Mouse (Mus musculus) limb, embryonic 11.5 days (tissue): ENCODE results near the gene Syt17. TPM values are rescaled to one million over a fixed set of nuclear protein-coding genes. Genes with fewer than 3 reads are reported as not detected.

Experiments used
- ATAC-seq: fragments of 200-750 bp; cut with Nextera tagmentation; 2 replicates; pipeline ENCODE4 v1.8.0; 2017; ENCODE audit warnings: low read depth; ENCODE audit not compliant: insufficient number of reproducible peaks, low FRiP score, low TSS enrichment
- DNase-seq: peaks from one replicate; pipeline ENCODE4 v3.0.0-alpha.2; 2015; ENCODE audit warnings: low spot score
- H3K27ac ChIP-seq: fragments of 300-500 bp; sonication (generic); replicated peaks from 2 replicates; pipeline ENCODE4 v1.5.1; 2014; ENCODE audit warnings: low read depth, mild to moderate bottlenecking, low read length
- H3K27me3 ChIP-seq: fragments of 300-500 bp; sonication (generic); 2 replicates; pipeline ENCODE4 v1.6.1; 2014; ENCODE audit warnings: mild to moderate bottlenecking, low read length, mixed read lengths; ENCODE audit not compliant: control insufficient read depth, insufficient read depth
- H3K36me3 ChIP-seq: fragments of 300-500 bp; sonication (generic); 2 replicates; pipeline ENCODE4 v1.6.1; 2014; ENCODE audit warnings: mild to moderate bottlenecking, low read length, moderate library complexity, mixed read lengths; ENCODE audit not compliant: control insufficient read depth, insufficient read depth
- H3K4me1 ChIP-seq: fragments of 300-500 bp; sonication (generic); 2 replicates; pipeline ENCODE4 v1.6.1; 2014; ENCODE audit warnings: low read length, mixed read lengths; ENCODE audit not compliant: control insufficient read depth, insufficient read depth
- H3K4me2 ChIP-seq: fragments of 300-500 bp; sonication (generic); 2 replicates; pipeline ENCODE4 v1.6.1; 2014; ENCODE audit warnings: low read depth, mild to moderate bottlenecking, moderate library complexity; ENCODE audit not compliant: severe bottlenecking
- H3K4me3 ChIP-seq: fragments of 300-500 bp; sonication (generic); 2 replicates; pipeline ENCODE4 v1.5.1; 2014; ENCODE audit warnings: low read depth, low read length
- H3K9ac ChIP-seq: fragments of 300-500 bp; sonication (generic); 2 replicates; pipeline ENCODE4 v1.6.1; 2014; ENCODE audit warnings: mild to moderate bottlenecking, low read length
- H3K9me3 ChIP-seq: fragments of 300-500 bp; sonication (generic); 2 replicates; pipeline ENCODE4 v1.6.1; 2016; ENCODE audit warnings: low read length; ENCODE audit not compliant: control insufficient read depth
- WGBS: fragments of 180-500 bp; shearing (Covaris S2); extraction: QIAGEN DNeasy Blood & Tissue Kit; methylation state at CpG from one replicate; pipeline ENCODE4 v1.1.7; 2014; 5-methylcytosine and 5-hydroxymethylcytosine counted together
- polyA plus RNA-seq: library from polyadenylated mRNA; unstranded; fragments of >200 nt; fragmentation: Nextera tagmentation; extraction: Ambion mirVana; gene quantifications from 2 replicates; pipeline ENCODE4 v1.2.1, GENCODE M21; 2014

Syt17 gene
- polyA plus RNA-seq, 1 experiment from 2014 or later = 1.5 TPM

DNA sequence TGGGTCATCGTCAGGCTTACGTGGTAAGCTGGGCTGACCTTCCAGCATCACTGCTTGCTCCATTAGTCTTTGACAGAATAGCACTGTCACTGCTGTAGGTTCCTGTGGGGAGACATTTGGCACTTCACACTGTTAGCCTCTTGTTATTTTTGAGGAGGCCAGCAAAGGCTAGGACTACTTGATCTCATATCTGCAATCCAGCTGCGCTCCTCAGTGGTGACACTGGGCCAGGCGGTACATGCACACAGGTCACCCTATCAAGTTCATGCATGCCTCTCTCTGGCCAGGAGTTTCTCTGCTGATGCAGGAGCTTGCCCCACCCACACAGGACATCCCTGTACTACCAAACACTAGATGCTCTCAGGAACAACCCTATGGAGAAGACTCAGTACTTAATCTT lies 71.4 kb downstream of the Syt17 start:
- no peaks in the 10 kb centered on the region for H3K36me3 ChIP-seq
- no peak overlapping the region for H3K4me3 ChIP-seq
- H3K9ac ChIP-seq = no peak overlapping the region
- H3K27me3 ChIP-seq = no peaks in the 10 kb centered on the region
- no peak for DNase-seq
- no peak for ATAC-seq
- H3K4me2 ChIP-seq = no peak overlapping the region
- no peak overlapping the region for H3K27ac ChIP-seq
- WGBS = 92% methylated on average over 4 of the region's 4 CpGs
- H3K4me1 ChIP-seq = no peaks in the 10 kb centered on the region
- no peaks in the 10 kb centered on the region for H3K9me3 ChIP-seq

DNA sequence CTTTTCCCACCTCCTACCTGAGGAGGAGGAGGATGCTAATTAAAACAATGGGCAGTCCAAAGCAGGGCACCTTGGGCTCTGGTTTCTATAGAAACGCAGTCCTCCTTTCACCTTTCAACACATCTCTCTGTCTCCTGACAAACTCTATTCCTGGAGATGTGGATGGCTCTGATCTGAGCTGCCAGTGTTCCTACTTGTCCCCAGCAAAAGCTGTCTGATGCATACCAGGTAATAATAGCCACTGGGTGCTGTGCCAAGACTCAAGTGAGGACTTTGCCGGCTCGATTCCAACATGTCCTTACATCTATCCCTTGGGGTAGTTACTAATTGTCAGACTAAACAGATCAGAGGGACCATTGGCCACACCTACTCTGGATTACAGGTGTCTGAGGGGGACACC lies 72.7 kb downstream of the Syt17 start:
- Histone ChIP-seq H3K9ac (no peak overlapping the region), H3K27me3 (no peaks in the 10 kb centered on the region), H3K36me3 (no peaks in the 10 kb centered on the region), H3K4me1 (no peaks in the 10 kb centered on the region), H3K27ac (no peak overlapping the region), H3K9me3 (no peaks in the 10 kb centered on the region), H3K4me3 (no peak overlapping the region), H3K4me2 (no peak overlapping the region)
- WGBS = 87% methylated on average over 3 of the region's 3 CpGs
- no peak for DNase-seq
- no peak for ATAC-seq

DNA sequence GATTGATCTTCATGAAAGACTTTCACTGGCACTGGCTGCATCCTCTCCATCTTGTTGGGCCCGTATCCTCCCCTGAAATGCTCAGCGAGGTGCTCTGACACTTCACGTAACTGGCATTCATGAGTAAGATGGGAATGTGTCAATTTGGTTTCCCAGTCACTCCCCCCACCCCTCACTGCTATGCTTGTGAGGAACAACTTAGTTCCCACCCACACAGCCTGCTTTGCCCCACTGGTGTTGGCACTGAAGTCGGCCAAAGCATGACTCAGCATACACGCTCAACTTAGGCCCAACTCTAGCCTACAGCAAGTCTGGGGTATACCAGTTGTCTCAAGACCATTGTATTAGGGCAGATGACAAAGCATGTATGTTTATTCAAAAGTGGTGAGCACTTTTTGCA lies 76.7 kb downstream of the Syt17 start:
- no peaks in the 10 kb centered on the region for H3K4me1 ChIP-seq
- no peaks in the 10 kb centered on the region for H3K9me3 ChIP-seq
- ATAC-seq = no peak
- H3K27ac ChIP-seq = no peak overlapping the region
- H3K27me3 ChIP-seq = no peaks in the 10 kb centered on the region
- DNase-seq = no peak
- no peak overlapping the region for H3K4me2 ChIP-seq
- 93% methylated on average over 5 of the region's 5 CpGs for WGBS
- no peak overlapping the region for H3K4me3 ChIP-seq
- no peak overlapping the region for H3K9ac ChIP-seq
- no peaks in the 10 kb centered on the region for H3K36me3 ChIP-seq

DNA sequence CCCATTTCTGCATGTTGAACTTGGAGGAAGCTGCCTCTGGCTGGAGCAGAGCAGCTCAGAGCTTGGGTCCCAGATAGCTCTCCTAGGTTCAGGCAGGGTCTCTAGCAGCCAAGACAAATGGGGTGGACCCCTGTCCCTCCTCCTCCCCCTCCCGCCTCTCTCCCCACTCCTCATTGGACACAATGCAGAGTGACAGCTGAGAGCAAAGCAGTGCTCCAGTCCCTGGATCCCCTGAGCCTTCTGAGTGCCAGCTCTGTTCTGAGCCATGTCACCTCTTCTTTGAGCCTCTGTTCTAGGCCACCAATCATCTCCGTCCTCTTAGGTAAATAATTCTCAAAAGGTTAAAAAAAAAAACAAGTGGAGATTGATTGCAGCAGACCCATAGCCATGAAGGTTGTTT lies 78.3 kb downstream of the Syt17 start:
- H3K4me2 ChIP-seq = no peak overlapping the region
- no peaks in the 10 kb centered on the region for H3K36me3 ChIP-seq
- H3K4me3 ChIP-seq = no peak overlapping the region
- H3K9me3 ChIP-seq = no peaks in the 10 kb centered on the region
- peaks cover 11% of the 10 kb centered on the region; the same call in 1 of the 2 replicates for H3K4me1 ChIP-seq
- no peaks in the 10 kb centered on the region for H3K27me3 ChIP-seq
- no peak overlapping the region for H3K27ac ChIP-seq
- ATAC-seq (no peak), DNase-seq (no peak)
- 62% methylated on average over 2 of the region's 2 CpGs for whole genome bisulfite sequencing
- H3K9ac ChIP-seq = no peak overlapping the region

DNA sequence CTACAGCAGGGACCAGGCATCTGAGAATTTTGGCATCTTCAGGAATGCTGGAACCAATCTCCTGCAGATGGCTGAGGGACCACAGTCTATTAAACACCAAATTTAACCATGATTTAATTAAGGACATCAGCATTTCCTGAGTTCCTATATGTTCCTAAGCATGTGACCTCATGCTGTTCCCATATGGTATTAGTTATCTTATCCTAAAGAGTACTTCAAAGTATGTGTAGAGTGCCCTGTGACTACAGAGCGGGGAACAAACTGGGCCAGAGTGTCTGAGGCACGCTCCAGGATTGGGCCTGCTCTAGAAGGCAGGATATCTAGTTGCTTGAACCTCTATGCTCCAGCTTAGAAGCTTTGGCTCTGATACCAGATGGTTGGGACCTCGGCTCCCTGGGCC lies 82.1 kb downstream of the Syt17 start:
- Histone ChIP-seq H3K27me3 (no peaks in the 10 kb centered on the region), H3K9me3 (no peaks in the 10 kb centered on the region), H3K4me1 (peaks cover 21% of the 10 kb centered on the region), H3K4me3 (no peak overlapping the region), H3K36me3 (no peaks in the 10 kb centered on the region), H3K27ac (no peak overlapping the region; the same call in 1 of the 2 replicates), H3K4me2 (no peak overlapping the region), H3K9ac (no peak overlapping the region)
- ATAC-seq (peak; percentile 48; the same call in 1 of the 2 replicates), DNase-seq (peak; percentile 24)
- 35% methylated on average over 3 of the region's 3 CpGs for WGBS

DNA sequence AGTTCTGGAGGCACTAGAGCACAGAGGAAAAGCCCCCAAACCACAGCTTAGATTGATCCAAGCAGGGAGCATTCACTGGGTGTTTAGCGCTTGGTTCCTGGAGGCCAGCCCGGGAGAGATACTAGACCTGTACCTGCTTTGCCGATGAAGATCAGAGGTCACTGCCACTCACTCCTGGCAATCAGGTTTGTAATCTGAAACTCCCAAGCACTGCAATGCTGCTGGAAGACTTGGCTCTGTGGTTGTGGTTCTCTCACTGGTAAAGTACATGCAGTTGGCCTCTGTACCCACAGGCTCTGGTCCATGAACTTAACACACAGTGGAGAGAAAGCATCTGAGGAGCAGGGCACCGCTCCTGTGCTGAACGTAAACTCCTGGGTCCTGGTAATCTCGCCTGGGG lies 82.8 kb downstream of the Syt17 start:
- 52% methylated on average over 6 of the region's 6 CpGs for WGBS
- Histone ChIP-seq H3K36me3 (no peaks in the 10 kb centered on the region), H3K9me3 (no peaks in the 10 kb centered on the region), H3K4me1 (peaks cover 21% of the 10 kb centered on the region), H3K4me2 (no peak overlapping the region), H3K4me3 (no peak overlapping the region), H3K27me3 (no peaks in the 10 kb centered on the region), H3K27ac (no peak overlapping the region), H3K9ac (no peak overlapping the region)
- peak; percentile 20 for DNase-seq
- no peak for ATAC-seq

DNA sequence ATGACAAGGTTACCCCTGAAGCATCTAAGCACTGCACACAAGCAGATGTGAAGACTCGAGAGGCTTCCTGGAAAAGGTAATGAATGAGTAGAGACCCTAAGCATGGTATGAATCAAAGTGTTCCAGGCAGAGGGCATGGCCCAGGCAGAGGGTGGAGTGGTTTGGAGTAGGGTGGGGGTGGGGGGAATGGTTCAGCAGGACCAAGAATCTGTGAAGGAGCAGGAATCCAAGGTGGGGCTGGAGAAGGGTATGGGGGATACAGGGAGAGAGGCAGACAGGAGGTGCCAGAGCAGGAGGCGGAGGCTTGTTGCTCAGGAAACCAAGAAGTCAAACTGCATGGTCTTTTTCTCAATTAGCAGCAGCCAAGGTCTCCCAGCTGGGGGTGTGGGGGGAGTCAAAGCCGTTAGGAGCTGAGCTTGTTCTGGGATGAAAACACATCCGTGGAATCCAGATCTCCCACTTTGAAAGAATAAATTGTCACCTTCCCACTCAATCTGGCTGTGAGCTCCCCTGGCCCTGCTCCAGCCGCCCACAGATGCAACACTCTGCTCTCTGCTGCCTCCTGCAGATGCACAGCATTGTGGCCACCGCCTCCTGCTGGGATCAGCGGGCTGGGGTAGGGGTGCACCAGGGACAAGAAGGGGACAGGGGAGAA lies 83.5 kb downstream of the Syt17 start:
- 24% methylated on average over 7 of the region's 7 CpGs for WGBS
- no peak overlapping the region for H3K4me3 ChIP-seq
- peaks cover 21% of the 10 kb centered on the region for H3K4me1 ChIP-seq
- DNase-seq (peak; percentile 32), ATAC-seq (0 out of 2 replicates have a peak, but pooled peaks have one; percentile 69)
- H3K9me3 ChIP-seq = no peaks in the 10 kb centered on the region
- no peaks in the 10 kb centered on the region for H3K36me3 ChIP-seq
- H3K27ac ChIP-seq = no peak overlapping the region
- no peaks in the 10 kb centered on the region for H3K27me3 ChIP-seq
- no peak overlapping the region for H3K4me2 ChIP-seq
- no peak overlapping the region for H3K9ac ChIP-seq

DNA sequence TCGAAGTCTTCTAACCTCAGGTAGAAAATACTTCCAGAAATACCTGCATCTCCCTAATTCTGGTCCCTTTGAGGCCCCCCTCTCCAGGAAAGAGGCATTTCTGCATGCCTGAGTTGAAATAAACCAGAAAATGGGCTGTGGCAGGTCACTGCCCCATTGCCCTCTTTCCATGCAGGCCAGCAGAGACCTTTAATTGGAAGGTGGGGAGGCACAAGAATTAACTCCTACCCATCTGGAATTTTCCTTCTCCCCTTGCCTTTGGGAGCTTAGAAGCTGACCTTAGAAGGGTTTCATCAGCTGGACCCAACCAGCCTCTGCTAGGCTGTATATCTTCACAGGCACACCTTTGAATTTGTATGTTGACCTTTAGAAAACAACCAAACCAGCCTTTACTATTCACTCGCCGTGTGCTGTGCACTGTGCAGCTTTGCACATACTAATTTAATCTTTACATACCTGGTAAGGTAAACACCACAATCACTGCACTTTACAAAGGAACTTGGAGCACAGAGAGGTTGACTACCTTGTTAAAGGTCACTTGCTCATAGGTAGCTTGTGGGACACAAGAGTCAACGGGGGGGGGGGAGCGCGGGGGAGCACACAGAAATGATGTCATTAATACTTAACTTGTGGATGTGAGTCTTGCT lies 84.3 kb downstream of the Syt17 start:
- WGBS = 73% methylated on average over 6 of the region's 6 CpGs
- Histone ChIP-seq H3K4me1 (peaks cover 21% of the 10 kb centered on the region), H3K27ac (no peak overlapping the region), H3K36me3 (no peaks in the 10 kb centered on the region), H3K9ac (no peak overlapping the region), H3K4me2 (no peak overlapping the region), H3K4me3 (no peak overlapping the region), H3K27me3 (no peaks in the 10 kb centered on the region), H3K9me3 (no peaks in the 10 kb centered on the region)
- no peak for ATAC-seq
- no peak for DNase-seq
